Mouse (Mus musculus): Measurements from ENCODE around the gene Isg20l2.

DNA sequence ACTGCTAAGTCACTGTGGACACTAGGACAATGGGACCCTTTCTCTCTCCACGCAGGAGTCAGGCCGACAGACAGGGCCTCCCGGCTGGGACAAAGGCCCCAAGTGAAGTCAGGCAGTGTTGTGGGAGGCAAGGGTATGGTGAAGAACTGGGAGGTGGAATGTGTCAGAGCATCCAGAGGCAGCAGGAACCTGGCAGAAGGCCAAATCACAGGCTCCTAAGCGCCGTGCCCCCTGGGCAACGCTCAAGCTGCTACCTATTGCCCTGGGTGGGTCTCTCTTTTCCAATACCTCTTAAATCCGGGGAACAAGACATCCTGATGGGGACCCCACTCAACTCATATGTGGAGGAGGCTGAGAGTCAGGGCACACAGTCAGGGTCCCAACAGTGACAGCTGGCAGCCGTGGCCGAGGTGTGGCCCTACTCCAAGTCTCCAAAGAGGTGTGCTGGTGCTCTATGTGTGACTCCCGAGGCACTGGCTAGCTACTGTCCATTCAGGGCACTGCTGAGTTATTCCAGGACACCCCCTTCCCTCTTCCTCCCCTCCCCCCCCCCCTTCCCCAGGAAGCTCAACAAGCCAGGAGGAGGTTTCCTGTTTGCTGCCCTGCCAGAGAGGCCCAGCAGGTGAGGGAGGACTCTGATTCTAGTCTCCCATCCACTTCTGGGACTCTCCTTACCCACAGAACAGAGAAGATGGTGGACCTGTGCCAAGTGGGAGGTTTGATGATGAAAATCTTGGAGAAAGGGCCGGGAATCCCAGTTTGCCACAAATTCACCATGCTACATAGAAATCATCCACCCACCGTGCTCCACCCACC lies 55.6 kb downstream of the Isg20l2 start:
- TF ChIP-seq TAL1 (IDR thresholded peaks at IDR 0.05; ENCODE audit: low read length), result no peak
- no peak for TF ChIP-seq GATA1 (IDR thresholded peaks at IDR 0.05; ENCODE audit: low read length)
